Mouse (Mus musculus): ENCODE data around the gene Epb41l5. TPM values are rescaled to one million over a fixed set of nuclear protein-coding genes. Genes with fewer than 3 reads are reported as not detected.

Epb41l5 gene
- total RNA-seq, 4 experiments from 2014 or later, result 5.4 to 7.5 (median 5.8) TPM

DNA sequence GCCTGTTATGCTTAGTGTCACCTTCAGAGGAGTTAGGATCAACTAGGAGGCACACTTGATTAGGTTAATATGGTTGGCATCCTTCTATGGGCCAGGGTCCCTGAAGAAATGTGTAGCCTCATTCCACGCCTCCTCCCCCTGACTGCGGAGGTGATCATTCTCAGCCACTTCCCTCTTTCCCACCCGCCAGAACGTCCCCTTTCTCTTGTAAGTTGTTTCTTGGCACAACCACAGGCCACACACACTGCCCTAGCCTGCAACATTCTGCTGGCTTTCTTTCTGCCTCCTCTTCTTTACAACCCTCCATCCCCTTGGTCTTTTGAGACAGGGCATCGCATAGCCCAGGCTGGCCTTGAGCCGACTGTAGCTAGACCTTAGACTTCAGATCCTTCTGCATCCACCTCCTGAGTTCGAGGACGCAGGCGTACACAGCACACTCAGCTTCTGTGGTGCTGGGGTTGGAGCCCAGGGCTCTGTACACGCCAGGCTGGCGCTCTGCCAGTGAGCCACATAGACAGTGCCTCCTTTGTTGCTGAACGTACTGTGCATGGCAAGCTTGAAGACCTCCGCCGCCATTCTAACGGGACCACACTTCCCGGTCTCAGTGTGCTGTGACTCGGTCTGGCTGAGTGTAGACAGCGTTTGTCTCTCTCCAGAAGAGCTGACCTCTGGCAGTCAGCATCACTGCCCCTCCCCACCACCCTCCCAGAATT is 115.6 kb downstream of the Epb41l5 start:
- DNase-seq (ENCODE audit: low spot score), result no peak

DNA sequence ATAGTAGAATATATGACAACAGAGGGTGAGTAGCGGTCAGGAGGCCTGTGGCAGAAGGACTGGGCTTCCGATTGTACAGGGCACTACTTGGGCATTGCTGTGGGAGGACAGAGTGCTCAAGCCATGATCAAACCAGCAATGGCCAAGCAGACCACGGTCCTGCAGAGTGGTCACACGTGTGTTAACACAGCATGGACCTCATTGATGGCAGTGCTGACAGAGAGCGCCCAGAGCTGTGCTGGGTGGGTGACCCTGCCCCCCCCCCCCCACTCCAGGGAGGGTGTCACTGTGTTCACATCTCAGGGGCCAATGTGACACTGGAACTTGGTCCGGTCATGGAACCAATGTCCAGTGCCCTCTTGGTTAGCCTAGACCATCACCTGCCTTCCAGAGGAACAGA is 116.6 kb downstream of the Epb41l5 start:
- DNase-seq (ENCODE audit: low spot score), result no peak

DNA sequence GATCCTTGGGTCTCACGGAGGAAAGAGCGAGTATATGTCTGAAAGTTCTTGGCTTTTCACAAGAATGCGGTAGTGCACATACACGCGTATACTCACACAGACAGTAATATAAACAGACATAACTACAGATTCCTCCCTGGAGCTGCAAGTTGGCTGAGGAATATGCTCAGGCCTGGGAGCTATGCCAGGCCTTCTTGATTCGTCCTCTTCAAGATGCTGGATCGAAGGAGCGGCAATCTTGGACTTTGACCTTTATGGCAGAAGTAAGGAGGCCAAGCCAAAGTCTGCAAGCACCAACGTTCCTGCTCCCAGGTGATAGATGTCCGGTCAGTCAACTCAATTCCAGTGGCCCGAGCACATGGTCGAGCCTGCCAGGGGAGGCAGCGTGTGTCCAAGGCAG is 117.9 kb downstream of the Epb41l5 start:
- DNase-seq (ENCODE audit: low spot score), result no peak

DNA sequence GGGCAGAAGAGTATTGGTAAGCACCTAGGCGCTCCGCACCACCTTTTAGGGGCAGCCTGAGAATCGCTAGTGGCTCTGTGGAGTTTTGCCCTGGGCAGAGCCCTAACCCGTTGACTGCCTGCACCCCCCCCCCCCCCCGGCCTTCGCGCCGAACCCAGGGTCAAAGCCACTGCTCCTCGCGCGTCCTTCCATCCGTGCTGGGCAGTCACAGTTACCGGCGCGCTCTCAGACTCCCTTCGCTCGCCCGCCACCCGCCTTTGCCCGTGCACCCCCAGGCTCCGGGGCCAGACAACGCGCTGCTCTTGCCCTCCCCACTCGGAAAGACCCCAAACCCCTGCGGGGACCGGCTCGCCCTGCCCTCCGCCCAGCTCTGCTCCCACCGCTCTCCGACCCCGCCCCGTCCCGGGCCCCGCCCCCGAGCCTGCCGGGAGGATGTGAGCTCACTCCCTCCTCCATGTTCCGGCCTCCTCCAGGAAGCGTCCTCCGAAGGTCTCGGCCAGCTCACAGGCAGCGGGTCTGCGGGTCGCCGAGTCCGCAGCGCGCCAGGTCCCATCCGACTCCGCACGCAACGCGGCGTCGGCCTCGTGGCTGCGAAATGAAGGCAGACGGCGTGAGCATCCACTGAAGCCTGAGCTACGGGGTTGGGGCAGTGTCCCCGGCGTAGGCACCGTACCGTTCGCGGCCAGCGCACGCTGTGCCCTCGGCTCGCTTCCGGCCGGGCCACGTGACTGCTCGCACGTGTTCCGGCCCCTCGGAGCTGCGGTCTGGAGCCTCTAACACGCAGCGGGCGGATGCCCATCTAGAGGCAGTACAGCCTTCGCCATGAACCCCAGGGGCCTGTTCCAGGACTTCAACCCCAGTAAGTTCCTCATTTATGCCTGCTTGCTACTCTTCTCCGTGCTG is 122.9 kb downstream of the Epb41l5 start, which contains the start of gene Tmem185b:
Gene Tmem185b (plus strand): TSS at position 472 of the 903 bp plus-strand sequence.
- peak; percentile 94 for DNase-seq (ENCODE audit: low spot score)

DNA sequence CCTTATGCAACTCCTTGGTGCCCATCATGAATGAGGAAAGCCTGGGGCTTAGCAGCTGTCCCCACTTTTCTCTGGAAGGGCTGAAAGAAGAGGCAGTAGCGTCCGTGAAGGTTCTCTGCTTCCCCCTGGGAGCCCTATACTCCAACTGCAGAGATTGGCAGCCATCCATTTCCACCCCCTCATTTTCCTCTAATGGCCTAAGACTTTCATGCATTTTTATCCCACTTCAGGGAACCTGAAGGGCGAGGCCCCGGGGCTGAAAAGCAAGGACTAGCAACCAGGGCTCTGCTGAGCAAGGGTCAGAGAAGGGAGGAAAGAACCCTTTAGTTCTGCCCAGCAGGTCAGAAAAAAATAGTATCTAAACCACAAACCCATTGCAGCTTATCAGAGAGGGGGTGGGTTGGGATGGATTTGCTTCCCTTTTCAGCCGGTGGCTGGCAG is 123.8 kb downstream of the Epb41l5 start:
- DNase-seq (ENCODE audit: low spot score), result peak; percentile 47

DNA sequence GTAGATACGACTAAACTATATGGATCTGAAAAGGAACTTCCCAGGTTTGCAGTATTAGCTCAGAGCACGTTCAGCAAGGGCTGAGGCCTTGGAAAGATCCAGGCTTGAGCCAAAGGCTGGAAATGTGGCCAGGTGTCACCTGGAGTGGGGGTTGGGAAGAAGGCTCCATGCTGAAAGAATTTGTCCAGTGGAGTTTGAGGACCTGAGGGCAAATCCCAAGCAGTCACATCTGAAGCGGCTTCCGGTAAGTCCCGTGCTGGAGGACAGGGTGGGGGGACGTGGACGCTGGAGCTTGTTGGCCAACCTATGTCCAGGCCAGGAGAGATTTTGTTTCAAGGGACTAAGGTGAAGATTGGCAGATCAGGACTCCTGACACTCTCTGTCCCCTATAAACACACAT is 125.0 kb downstream of the Epb41l5 start:
- no peak for DNase-seq (ENCODE audit: low spot score)

DNA sequence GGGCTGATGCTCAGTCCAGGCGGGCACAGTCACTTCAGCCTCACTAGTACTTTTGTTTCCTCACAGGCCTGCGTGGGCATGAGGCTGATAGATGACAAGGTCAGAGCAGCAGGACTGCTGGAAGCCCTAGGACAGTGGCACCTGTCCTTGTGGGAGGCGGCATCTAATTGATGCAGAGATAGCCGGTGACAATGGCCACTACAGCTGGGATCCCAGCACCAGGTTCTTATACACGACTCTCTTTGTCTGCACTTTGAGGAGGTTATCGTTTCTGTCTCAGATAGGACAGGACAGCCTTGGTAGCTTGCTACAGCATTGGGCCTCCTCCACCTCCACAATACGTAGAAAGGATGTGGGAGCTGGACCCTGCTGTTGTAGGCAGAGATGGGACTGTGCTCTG is 125.4 kb downstream of the Epb41l5 start:
- no peak for DNase-seq (ENCODE audit: low spot score)

DNA sequence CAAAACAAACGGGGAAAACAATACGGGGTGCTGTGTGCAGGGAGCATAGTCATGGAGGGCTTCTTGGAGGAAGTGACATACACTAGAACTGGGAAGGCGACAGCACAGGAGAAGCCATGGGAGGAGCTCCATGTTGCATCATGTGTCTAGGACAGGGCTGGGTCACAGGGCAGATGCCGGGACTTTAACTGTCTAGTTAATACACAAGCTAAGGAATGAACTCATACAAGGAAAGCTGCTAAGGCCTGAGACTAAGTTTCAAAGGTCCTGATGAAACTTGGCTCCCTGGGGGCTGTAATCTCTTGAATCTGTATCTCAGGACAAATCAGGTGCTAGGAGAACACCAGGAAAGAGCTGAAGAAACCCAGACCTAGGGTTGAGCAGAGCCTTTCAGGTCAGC is 126.1 kb downstream of the Epb41l5 start:
- no peak for DNase-seq (ENCODE audit: low spot score)

DNA sequence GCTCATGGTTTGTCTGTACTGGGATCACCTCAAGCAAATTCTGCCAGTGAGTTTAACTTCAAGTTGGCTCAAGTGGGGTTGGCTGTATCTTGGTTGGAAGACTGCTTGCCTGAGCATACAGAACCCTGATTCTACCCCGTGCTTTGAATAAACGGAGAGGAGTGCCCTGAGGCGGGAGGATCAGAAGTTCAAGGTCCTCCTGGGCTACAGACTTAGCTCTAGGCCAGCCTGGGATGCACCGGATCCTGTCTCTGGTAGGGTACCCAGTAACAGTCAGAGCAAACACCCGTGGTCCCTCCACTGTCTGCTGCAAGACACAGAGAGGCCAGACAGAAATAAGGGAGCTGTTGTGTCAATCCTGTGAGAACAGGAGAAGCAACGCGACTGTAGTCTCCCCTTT is 127.1 kb downstream of the Epb41l5 start:
- DNase-seq (ENCODE audit: low spot score), result no peak

DNA sequence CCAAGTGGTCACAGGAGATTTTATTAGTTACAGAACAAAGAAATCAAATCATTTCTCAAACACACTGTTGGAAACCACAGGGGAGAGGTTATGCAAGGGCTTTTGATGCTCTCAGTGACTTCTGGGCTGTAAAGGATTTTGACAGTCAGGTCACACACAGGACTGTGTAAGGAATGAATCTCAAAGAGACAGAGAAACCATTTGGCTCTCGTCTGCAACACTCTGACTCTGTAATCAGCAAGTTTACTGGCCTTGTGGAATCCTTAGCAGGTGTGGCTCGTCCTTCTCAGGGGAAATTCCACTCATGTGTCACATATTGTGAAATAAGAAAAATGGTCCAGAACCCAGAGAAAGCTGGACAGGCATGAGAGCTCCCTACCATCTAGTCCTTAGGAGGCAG is 127.8 kb downstream of the Epb41l5 start:
- DNase-seq (ENCODE audit: low spot score), result no peak

DNA sequence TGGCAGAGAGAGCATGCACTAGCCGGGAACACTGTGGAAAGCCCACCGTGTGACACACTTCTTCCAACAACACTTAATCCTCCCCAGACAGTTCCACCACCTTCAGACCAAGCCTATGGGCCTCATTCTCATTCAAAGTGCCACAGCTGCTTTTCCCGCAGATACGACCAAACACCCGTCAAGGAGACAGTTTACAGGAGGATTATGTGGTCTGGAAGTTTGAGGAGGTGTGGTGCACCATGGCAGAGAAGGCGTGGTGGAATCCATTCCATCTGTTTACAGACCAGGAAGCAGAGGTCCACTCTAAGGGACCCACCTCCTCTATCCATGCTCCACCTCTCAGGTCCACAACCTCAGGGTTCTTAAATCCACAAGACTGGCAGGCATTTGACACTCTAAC is 129.5 kb downstream of the Epb41l5 start:
- DNase-seq (ENCODE audit: low spot score), result no peak

DNA sequence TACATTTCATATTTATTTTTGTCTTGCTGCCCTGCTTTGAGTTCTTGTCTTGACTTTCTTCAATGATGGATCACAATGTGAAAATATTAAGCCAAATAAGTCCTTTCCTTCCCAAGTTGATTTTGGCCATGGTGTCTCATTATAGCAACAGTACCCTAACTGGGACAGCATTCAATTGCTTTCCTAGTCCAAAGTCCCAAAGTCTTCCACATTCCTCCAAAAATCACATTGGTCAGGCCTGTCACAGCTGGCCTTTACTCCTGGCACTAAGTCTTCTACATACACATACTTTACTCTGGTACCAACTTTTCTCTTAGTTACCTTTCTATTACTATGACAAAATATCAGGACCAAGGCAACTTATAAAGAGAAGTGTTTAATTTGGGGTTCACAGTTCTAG is 130.0 kb downstream of the Epb41l5 start:
- no peak for DNase-seq (ENCODE audit: low spot score)

DNA sequence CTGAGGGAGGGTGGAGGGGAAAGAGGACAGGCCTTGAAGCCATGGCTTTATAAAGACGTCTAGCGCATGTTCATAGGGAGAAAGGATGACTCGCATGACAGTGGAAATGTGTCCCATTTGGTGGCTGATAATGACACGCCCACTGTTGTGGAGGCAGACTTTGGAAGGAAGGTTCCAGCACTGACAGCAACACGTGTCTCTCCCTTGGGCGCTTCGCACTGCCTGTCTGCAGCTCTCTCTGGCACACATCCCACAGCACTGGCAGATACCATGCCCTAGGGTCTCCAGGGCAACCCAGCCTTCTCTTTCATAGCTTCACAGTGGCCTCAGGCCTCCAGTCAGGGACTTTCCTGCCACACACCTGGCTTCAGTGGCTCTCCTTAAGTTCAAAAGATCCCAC is 130.7 kb downstream of the Epb41l5 start:
- no peak for DNase-seq (ENCODE audit: low spot score)

DNA sequence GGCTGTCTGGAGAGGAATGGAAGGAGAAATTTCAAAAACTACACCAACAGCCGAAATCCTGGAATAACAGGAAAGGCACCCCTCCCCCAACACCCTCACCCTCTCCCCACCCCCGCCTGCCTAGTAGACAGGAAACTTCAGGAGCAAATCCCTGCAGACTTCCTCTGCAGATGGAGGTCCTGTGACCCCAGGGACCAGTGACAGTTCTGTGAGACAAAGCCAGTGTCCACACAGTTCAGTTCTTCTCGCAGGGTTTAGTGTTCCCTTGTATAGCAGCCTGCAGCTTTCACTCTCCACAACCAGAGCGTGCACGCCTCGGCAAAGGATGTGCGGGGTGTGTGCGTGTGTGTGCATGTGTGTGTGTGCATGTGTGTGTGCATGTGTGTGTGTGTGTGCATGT is 137.9 kb downstream of the Epb41l5 start:
- no peak for DNase-seq (ENCODE audit: low spot score)

DNA sequence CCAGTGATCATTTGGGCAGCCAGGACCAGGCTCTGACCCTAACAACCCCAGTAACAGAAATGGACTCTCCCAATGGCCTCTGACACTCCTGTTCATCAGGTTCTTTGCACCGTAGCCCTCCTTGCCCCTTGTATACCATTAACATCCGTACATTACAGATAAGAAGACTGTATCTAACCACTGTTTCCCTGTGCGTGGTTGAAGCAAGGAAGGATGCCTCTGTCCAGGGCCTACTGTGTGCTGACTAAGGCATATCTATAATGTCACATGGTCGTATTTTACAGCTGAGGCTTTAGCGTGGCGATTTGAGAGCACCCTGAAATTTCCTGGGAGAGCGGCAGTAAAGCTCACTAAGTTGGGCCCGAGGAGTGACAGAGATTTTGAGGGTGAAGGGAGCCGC is 138.4 kb downstream of the Epb41l5 start:
- no peak for DNase-seq (ENCODE audit: low spot score)

DNA sequence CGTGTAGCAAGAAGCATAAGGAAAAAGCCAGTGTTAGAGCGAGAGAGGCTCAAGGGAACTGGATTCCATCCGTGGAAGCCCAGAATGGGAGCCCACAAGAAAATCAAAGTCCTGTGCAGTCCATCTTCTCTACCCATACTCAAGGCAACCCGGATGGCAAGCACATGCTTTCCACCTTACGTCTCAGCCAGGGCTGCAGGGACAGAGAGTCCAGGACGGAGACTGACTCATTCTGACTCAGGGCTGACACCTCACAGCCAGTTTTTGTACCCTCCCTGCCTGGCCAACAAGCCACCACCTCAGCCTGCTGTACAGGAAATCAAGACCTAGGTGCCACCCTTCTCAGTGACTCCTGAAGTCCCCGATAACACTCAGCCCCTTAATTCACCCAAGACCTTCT is 139.3 kb downstream of the Epb41l5 start:
- DNase-seq (ENCODE audit: low spot score), result no peak

DNA sequence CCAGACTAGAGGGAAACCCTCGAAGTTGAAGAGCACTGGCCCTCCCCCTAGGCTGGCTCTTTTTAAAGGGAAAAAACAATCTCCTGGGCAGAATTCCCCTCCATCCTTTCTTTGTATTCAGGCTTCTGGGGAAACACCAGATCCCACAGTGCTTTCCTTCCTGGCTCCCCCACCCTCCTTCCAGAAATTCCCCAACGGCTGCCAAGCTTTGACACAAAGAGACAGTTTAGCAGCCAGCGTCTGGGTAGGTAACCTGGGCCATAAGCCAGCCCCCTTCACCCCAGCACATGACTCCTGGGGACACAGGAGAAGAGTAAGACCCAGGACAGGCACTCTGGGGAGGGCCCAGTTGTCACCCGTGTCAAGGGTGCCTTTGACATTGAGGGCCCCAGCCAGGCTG is 140.3 kb downstream of the Epb41l5 start:
- DNase-seq (ENCODE audit: low spot score), result peak; percentile 76

DNA sequence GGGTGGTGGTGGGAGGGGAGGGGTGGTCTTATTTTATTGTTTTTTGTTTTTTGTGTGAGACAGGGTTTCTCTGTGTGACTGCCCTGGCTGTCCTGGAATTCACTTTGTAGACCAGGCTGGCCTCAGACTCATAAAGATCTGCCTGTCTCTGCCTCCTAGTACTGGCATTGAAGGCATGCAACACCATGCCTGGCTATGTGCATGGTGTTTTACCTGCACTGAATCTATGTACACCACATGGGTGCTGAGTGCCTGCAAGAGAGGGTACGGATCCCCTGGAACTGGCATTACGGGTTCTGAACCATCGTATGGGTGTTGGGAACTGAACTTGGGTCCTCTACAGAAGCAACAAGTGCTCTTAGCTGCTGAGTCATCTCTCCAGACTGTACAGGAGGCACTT is 142.8 kb downstream of the Epb41l5 start:
- no peak for DNase-seq (ENCODE audit: low spot score)

DNA sequence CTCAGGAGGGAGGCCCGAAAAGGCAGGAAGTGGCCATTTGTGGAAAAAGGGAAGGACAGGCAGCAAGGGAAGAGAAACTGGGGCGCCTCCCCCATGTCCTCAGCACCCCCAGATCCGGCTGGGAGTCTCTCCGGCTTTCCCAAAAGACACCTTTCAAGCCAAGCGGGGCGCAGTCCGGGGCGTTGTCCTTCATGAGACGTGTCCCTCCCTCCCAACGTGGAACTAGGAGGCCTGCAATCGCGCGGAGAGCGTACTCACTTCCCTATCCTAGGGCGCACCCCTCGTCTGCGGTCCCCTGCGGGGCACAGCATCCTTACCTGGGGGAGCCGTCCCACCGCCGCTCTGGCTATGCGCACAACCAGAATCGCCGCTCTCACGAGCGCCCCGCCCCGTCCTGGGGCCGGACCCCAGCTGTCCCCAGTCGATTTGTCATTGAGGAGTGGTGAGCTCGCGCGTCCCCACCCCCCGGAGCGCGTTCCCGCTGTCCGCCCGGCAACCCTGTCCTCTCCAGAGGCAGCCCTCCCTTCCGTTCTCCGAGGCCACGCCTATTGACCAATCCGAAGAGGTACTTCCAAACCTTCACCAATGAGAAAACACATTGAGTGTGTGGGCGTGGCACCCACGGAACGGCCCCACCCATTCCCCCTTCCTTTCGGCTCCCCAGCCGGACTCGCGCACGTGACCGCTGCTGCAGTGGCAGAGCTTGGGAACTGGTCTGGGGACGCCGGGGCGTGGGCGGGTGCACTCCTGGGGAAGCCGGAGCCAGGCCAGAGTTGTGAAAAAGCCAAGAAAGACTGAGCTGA is 144.3 kb downstream of the Epb41l5 start, which contains the start of gene Ralb:
Gene Ralb (minus strand): TSS at position 535 of the 803 bp plus-strand sequence.
- DNase-seq (ENCODE audit: low spot score), result peak; percentile 100

DNA sequence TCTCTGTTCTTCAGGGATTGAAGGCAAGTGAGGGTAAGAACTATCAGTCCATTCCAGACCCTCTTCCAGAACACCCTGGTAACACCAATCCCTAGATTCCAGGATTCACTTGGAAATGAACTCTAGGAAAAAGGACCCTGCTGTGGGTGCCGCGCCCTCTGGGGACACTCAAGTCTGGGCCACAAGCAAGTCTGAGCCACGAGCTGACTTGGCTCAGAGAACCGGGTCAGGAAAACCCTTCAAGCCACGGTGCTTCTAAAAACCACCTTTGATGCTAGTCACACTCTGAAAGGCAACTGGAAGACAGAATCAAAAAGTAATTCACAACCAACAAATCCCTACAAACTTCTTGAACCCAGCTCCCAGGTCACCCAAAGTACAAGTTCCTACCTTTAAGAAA is 145.0 kb downstream of the Epb41l5 start:
- DNase-seq (ENCODE audit: low spot score), result no peak

DNA sequence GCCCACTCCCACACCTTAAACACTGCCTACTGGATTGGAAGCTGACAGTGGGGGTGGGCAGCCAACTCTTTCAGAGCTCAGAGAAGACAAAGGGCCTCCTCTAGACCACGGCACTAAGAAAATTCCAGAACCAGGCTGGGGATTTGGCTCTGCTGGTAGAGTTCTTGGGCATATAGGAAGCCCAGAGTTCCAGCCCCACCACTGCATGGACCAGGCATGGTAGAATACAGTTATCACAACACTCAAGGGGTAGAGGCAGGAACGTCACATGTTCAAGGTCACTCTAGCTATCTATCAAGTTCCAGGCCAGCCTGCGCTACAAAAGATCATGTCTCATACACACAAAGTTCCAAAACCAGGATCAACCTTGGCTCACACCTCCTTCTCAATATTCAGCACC is 145.6 kb downstream of the Epb41l5 start:
- DNase-seq (ENCODE audit: low spot score), result no peak

DNA sequence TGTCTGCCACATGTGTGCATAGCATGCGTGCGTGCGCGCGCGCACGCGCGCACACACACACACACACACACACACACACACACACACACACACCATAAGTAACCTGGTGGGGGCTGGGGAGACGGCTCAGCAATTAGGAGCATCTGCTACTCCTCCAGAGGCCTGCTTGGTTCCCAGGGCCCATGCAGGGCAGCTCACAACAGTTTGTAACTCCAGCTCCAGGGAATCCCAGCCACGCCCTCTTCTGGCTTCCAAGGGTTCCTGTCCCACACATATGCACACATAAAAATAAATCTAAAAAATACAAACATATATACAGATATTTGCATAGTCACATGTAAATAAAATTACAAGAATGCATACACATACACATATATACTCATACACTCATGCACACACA is 146.1 kb downstream of the Epb41l5 start:
- no peak for DNase-seq (ENCODE audit: low spot score)
